Mouse (Mus musculus): Measurements from ENCODE around the gene Otulinl. TPM values are rescaled to one million over a fixed set of nuclear protein-coding genes. Genes with fewer than 3 reads are reported as not detected.

Otulinl gene
- total RNA-seq, 2 experiments from 2014 or later = 0.35 to 1.3 TPM

- DNase-seq = no peak
Observed at GRCm38 (mm10) chr15:27655015-27655414, 26.4 kb downstream of the Otulinl start.

GRCm38 (mm10) chr15:27647686-27648085, 33.7 kb downstream of the Otulinl start:
- DNase-seq = no peak

GRCm38 (mm10) chr15:27646665-27647064, 34.7 kb downstream of the Otulinl start:
- no peak for DNase-seq

- no peak for DNase-seq
Observed at GRCm38 (mm10) chr15:27645250-27645649, 36.1 kb downstream of the Otulinl start.

GRCm38 (mm10) chr15:27642895-27643294, 38.5 kb downstream of the Otulinl start:
- DNase-seq = no peak

- DNase-seq = no peak
Observed at GRCm38 (mm10) chr15:27641171-27641570, 40.2 kb downstream of the Otulinl start.

- no peak for DNase-seq
Observed at GRCm38 (mm10) chr15:27633941-27634900, 47.2 kb downstream of the Otulinl start.

- peak; percentile 96 for DNase-seq
Observed at GRCm38 (mm10) chr15:27630601-27631383, 50.6 kb downstream of the Otulinl start, which contains the start of gene Otulin. Gene Otulin, minus strand, starts transcription at chr15:27630693.

GRCm38 (mm10) chr15:27629800-27630600, 51.4 kb downstream of the Otulinl start:
- DNase-seq = peak; percentile 13

- DNase-seq = no peak
Observed at GRCm38 (mm10) chr15:27629046-27629445, 52.3 kb downstream of the Otulinl start.

- DNase-seq = no peak
Observed at GRCm38 (mm10) chr15:27627794-27628193, 53.6 kb downstream of the Otulinl start.

- DNase-seq = no peak
Observed at GRCm38 (mm10) chr15:27626314-27626713, 55.1 kb downstream of the Otulinl start.

- no peak for DNase-seq
Observed at GRCm38 (mm10) chr15:27625890-27626255, 55.5 kb downstream of the Otulinl start.

GRCm38 (mm10) chr15:27625014-27625889, 56.1 kb downstream of the Otulinl start:
- DNase-seq = no peak

- DNase-seq = no peak
Observed at GRCm38 (mm10) chr15:27623286-27623685, 58.1 kb downstream of the Otulinl start.

GRCm38 (mm10) chr15:27620475-27621185, 60.7 kb downstream of the Otulinl start:
- no peak for DNase-seq

GRCm38 (mm10) chr15:27619683-27620082, 61.7 kb downstream of the Otulinl start:
- DNase-seq = no peak

- DNase-seq = no peak
Observed at GRCm38 (mm10) chr15:27618778-27619533, 62.4 kb downstream of the Otulinl start.

- DNase-seq = no peak
Observed at GRCm38 (mm10) chr15:27617227-27617626, 64.2 kb downstream of the Otulinl start.

- peak; percentile 87 for DNase-seq
Observed at GRCm38 (mm10) chr15:27616159-27616558, 65.2 kb downstream of the Otulinl start.
